Mouse (Mus musculus): ENCODE data around the gene Col23a1. TPM values are rescaled to one million over a fixed set of nuclear protein-coding genes. Genes with fewer than 3 reads are reported as not detected.
A peak's percentile ranks its signal among the peaks of the same experiment; 100 is the strongest.

The Col23a1 gene
- 8.8 and 10.2 TPM in 2 replicates for polyA plus RNA-seq (2015; fragmentation: Nextera tagmentation; extraction: Ambion mirVana)

DNA sequence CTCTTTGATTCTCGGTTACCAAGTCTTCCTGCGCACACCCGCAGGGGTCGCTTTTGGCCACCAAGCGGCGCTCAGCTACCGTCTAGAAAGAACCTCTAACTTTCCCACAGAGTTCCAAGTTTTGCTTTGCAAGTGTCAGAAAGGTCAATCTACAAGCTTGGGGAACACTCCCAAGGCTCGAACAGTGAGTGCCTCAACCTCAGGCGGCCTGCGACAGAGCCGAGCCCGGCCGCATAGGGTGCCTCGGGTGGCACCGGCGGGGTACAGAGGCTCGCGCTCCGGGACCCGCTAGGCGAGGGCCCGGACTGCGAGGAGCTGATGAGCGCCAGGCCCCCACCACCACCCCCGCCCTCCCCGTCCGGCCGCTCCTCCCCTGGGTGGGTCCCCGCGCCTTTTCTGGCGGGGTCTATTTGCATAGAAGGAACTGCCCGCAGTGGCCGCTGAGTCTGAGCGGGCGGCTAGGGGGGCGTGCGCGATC lies at the start of gene Col23a1:
Gene Col23a1 (plus strand): TSS at position 357 of the 478 bp plus-strand sequence.
- H3K4me3 ChIP-seq = peak within 1 kb of the TSS; percentile 60
- no peaks in the 10 kb centered on the region for H3K9me3 ChIP-seq
- under 1% methylated on average over 35 of the region's 38 CpGs for WGBS
- 0 out of 2 replicates have a peak, but pooled peaks cover 6% of the 10 kb centered on the region for H3K27me3 ChIP-seq
- H3K9ac ChIP-seq = peak within 1 kb of the TSS; percentile 49
- peaks cover 15% of the 10 kb centered on the region for H3K4me1 ChIP-seq (replicated peaks)
- peak; percentile 91 for ATAC-seq (ENCODE audit: low FRiP score, low read depth)
- peak within 1 kb of the TSS; percentile 95 for H3K4me2 ChIP-seq
- peak within 1 kb of the TSS; percentile 63 for H3K27ac ChIP-seq (replicated peaks)
- H3K36me3 ChIP-seq = 0 out of 2 replicates have a peak, but pooled peaks cover 2% of the 10 kb centered on the region

DNA sequence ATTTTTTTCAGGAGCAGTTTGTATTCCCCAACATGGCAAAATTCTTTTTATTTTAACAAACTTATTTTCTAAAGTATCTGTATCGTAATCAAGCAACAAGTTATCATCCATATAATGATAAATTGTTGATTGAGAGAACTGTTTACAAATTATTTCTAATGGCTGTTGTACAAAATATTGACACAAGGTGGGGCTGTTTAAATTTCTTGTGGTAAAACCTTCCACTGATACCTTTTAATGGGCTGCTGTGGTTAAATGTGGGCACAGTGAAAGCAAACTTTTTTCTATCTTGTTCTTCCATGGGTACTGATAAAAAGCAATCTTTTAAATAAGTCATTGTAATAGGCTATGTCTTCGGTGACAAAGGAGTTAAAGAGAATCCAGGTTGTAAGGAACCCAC lies 46.8 kb upstream of the Col23a1 start:
- Histone ChIP-seq H3K4me1 (replicated peaks) (no peaks in the 10 kb centered on the region), H3K4me3 (no peak overlapping the region), H3K36me3 (no peaks in the 10 kb centered on the region), H3K4me2 (no peak overlapping the region), H3K27ac (replicated peaks) (no peak overlapping the region), H3K9me3 (no peaks in the 10 kb centered on the region), H3K27me3 (no peaks in the 10 kb centered on the region), H3K9ac (no peak overlapping the region)
- no peak for ATAC-seq (ENCODE audit: low FRiP score, low read depth)
- WGBS = 90% methylated on average over 2 of the region's 2 CpGs

DNA sequence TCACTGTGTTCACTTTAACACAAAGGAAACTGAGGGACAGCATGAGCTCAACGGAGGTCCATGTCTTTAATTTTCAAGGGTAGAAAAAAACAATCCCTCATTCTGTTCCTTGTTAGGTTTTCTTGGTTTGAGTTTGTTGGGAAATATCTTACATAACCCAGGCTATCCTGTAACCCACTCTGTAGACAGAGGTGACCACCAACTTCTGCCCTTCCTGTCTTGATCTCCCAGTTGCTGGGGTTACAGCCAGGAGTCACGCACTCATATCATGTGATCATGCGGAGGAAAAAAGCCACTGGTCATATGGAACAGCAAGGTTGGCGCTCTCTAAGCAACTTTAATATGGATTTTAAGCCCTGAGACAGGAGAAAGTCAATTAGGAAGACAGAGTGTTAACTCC lies 32.7 kb upstream of the Col23a1 start:
- H3K4me3 ChIP-seq = no peak overlapping the region
- no peaks in the 10 kb centered on the region for H3K36me3 ChIP-seq
- no peak overlapping the region for H3K4me2 ChIP-seq
- peaks cover 1% of the 10 kb centered on the region; the same call in 1 of the 2 replicates for H3K4me1 ChIP-seq (replicated peaks)
- no peak overlapping the region for H3K9ac ChIP-seq
- H3K9me3 ChIP-seq = no peaks in the 10 kb centered on the region
- ATAC-seq (ENCODE audit: low FRiP score, low read depth) = no peak
- H3K27ac ChIP-seq (replicated peaks) = no peak overlapping the region
- 89% methylated on average over 4 of the region's 4 CpGs for WGBS
- no peaks in the 10 kb centered on the region for H3K27me3 ChIP-seq

- Histone ChIP-seq H3K9ac (peak within 1 kb of the TSS; percentile 63), H3K9me3 (no peaks in the 10 kb centered on the region), H3K27ac (replicated peaks) (peak within 1 kb of the TSS; percentile 96), H3K4me3 (peak within 1 kb of the TSS; percentile 60), H3K4me2 (peak within 1 kb of the TSS; percentile 77), H3K4me1 (replicated peaks) (peaks cover 37% of the 10 kb centered on the region), H3K36me3 (no peaks in the 10 kb centered on the region), H3K27me3 (no peaks in the 10 kb centered on the region)
- ATAC-seq (ENCODE audit: low FRiP score, low read depth) = no peak
- 66% methylated on average over 3 of the region's 3 CpGs for WGBS
Measured at GRCm38 (mm10) chr11:51261680-51262219, 28.0 kb upstream of the Col23a1 start, which contains the start of gene Clk4. Clk4 (plus strand) TSS chr11:51261730.

DNA sequence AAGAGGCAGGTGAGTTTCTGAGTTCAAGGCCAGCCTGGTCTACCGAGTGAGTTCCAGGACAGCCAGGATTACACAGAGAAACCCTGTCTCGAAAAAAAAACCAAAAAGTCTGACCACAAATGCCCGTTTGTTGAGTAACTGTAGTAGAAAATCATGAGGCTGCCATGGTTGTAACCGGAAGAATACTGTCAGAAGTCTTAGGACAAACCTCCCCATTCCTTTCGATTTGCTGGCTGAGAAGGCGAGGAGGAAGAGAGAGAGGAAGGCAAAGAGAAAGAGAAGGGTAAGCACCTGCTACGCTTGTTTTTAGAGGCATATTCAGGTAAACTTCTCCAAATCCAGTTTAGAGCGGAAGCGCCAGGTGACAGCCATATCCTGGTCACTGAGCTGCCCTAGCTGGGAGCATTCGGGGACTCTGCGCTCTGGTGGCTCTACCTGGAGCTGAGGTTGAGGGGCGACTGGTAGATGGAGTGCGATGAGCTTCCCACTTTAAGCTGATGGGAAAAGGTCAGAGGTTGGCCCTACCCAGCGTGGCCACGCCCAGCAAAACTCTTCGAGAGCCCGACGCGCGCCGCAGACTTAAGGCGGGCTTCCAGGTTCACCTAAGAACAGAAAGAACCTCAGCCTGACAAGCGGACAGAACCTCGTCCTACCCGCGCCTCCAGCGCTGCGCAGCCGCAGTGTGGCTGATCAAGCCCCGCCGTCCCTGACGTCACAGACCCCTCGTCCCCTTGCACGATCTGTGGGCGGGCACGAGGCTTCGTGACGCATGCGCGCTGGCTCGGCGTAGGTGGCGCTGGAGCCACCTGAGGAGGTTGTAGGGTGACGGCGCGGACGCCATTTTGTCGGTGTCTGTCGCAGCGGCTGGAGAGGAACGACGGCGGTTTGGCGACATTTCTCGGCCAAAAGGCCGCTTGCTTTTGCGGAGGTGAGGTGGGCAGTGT lies 27.1 kb upstream of the Col23a1 start, which contains the start of gene BC049762:
Gene BC049762 (minus strand): TSS at position 705 of the 944 bp plus-strand sequence.
- 9% methylated on average over 57 of the region's 57 CpGs for WGBS
- ATAC-seq (ENCODE audit: low FRiP score, low read depth) = peak; percentile 99

GRCm38 (mm10) chr11:51263286-51263831 lies 26.4 kb upstream of the Col23a1 start:
- ATAC-seq (ENCODE audit: low FRiP score, low read depth) = peak; percentile 73
- Histone ChIP-seq H3K4me3 (peak overlapping the region; percentile 60), H3K27ac (replicated peaks) (peak overlapping the region; percentile 96), H3K36me3 (no peaks in the 10 kb centered on the region; the same call in 1 of the 2 replicates), H3K9ac (peak overlapping the region; percentile 90), H3K9me3 (no peaks in the 10 kb centered on the region), H3K4me1 (replicated peaks) (peaks cover 41% of the 10 kb centered on the region), H3K27me3 (no peaks in the 10 kb centered on the region), H3K4me2 (peak overlapping the region; percentile 82)
- WGBS = under 1% methylated on average over 50 of the region's 50 CpGs

More for the DNA sequence above, 27.1 kb upstream of the Col23a1 start, which contains the start of gene BC049762:
- H3K4me3 ChIP-seq = peak within 1 kb of the TSS; percentile 60
- H3K36me3 ChIP-seq = no peaks in the 10 kb centered on the region; the same call in 1 of the 2 replicates
- H3K27me3 ChIP-seq = no peaks in the 10 kb centered on the region
- peaks cover 41% of the 10 kb centered on the region for H3K4me1 ChIP-seq (replicated peaks)
- H3K9me3 ChIP-seq = no peaks in the 10 kb centered on the region
- peak within 1 kb of the TSS; percentile 82 for H3K4me2 ChIP-seq
- H3K27ac ChIP-seq (replicated peaks) = peak within 1 kb of the TSS; percentile 96
- H3K9ac ChIP-seq = peak within 1 kb of the TSS; percentile 90

- ATAC-seq (ENCODE audit: low FRiP score, low read depth) = no peak
- 30% methylated on average over 6 of the region's 6 CpGs for WGBS
- peak overlapping the region; percentile 60 for H3K4me3 ChIP-seq
Measured at GRCm38 (mm10) chr11:51264352-51264751, 25.4 kb upstream of the Col23a1 start.

GRCm38 (mm10) chr11:51265326-51265725 lies 24.4 kb upstream of the Col23a1 start:
- 53% methylated on average over 3 of the region's 3 CpGs for WGBS
- Histone ChIP-seq H3K36me3 (peaks cover 6% of the 10 kb centered on the region; the same call in 1 of the 2 replicates), H3K27me3 (no peaks in the 10 kb centered on the region), H3K9ac (no peak overlapping the region), H3K27ac (replicated peaks) (no peak overlapping the region), H3K4me1 (replicated peaks) (peaks cover 43% of the 10 kb centered on the region), H3K4me2 (peak overlapping the region; percentile 82), H3K9me3 (no peaks in the 10 kb centered on the region), H3K4me3 (no peak overlapping the region)
- ATAC-seq (ENCODE audit: low FRiP score, low read depth) = no peak

More at GRCm38 (mm10) chr11:51264352-51264751, 25.4 kb upstream of the Col23a1 start:
- Histone ChIP-seq H3K4me1 (replicated peaks) (peaks cover 43% of the 10 kb centered on the region), H3K27ac (replicated peaks) (no peak overlapping the region), H3K27me3 (no peaks in the 10 kb centered on the region), H3K9ac (peak overlapping the region; percentile 16; the same call in 1 of the 2 replicates), H3K36me3 (no peaks in the 10 kb centered on the region; the same call in 1 of the 2 replicates), H3K4me2 (peak overlapping the region; percentile 82), H3K9me3 (no peaks in the 10 kb centered on the region)

DNA sequence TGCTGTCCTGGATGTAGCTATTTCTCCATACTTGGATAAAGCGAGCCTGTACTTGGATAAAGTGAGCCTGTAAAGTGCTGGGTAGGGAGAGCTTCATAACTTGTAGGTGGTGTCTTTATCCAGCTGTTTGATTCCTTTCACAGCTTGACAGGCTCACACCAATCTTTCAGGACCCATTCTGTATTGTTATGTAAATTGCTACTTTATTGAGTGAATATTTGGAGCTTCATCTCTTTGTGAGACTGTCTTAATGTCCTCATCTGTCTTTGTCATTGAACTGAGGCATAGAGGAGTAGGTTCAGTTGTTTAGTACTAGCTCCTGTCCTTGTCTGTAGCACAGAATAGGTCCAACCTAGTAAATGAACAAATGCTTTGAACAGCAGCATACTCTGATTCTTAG lies 15.3 kb upstream of the Col23a1 start:
- Histone ChIP-seq H3K9me3 (no peaks in the 10 kb centered on the region), H3K4me1 (replicated peaks) (no peaks in the 10 kb centered on the region), H3K27ac (replicated peaks) (no peak overlapping the region), H3K36me3 (peaks cover 66% of the 10 kb centered on the region), H3K9ac (no peak overlapping the region), H3K4me2 (no peak overlapping the region), H3K4me3 (no peak overlapping the region), H3K27me3 (no peaks in the 10 kb centered on the region)
- 62% methylated on average over 1 of the region's 1 CpGs for WGBS
- ATAC-seq (ENCODE audit: low FRiP score, low read depth) = no peak

DNA sequence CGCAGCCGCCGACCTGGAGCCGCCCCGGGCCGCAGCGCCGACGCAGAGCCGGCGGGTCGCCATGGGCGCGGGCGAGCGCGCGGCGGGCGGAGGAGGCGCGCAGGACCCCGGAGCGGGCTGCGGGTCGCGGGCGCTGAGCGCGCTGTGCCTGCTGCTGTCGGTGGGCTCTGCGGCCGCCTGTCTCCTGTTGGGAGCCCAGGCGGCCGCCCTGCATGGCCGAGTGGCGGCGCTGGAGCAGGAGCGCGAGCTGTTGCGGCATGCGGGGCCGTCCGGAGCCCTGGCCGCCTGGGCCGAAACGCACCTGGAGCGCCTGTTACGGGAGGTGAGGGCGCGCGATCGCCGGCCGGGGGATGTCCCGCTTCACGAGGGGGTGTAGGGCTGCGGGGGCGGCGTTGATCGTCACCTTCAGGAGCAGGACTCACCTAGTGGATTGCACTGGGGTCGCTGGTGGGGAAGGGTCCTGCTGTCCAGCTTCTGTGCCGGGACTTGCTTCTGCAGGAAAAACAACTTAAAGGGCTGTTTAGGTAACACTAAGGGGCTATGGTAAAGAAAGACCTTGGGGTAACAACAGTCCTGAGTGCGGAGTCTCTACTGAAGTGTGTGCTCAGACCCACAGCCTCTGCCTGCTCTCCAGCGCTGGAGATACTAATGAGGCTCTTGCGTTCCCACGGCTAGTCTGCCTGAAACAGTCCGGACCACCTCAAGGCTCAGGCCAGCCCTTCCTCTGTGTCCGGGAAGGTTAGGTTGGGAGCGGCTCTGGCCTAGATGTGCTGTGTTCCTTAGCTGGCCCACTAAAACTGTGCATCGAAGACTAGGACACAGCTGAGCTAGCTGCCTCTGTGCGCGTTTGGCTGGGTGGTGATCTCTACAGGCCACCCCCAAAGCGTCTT lies 591 bp downstream of the Col23a1 start:
- Histone ChIP-seq H3K4me1 (replicated peaks) (peaks cover 15% of the 10 kb centered on the region), H3K9ac (peak overlapping the region; percentile 49), H3K4me2 (peak overlapping the region; percentile 95), H3K36me3 (no peaks in the 10 kb centered on the region), H3K4me3 (peak overlapping the region; percentile 60), H3K27me3 (0 out of 2 replicates have a peak, but pooled peaks cover 6% of the 10 kb centered on the region), H3K27ac (replicated peaks) (peak overlapping the region; percentile 63; the same call in 1 of the 2 replicates), H3K9me3 (no peaks in the 10 kb centered on the region)
- ATAC-seq (ENCODE audit: low FRiP score, low read depth) = peak; percentile 72
- 2% methylated on average over 55 of the region's 74 CpGs for WGBS

Measured in hindbrain, embryonic 15.5 days (tissue).